Mouse (Mus musculus) hindbrain, postnatal 0 days (tissue): Measurements from ENCODE around the gene Coq8a. TPM values are rescaled to one million over a fixed set of nuclear protein-coding genes. Genes with fewer than 3 reads are reported as not detected.

Source experiments
- ATAC-seq: fragments of 200-750 bp; cut with Nextera tagmentation; 2 replicates; pipeline ENCODE4 v1.8.0; 2017; ENCODE audit warnings: mild to moderate bottlenecking, moderate TSS enrichment, moderate library complexity
- DNase-seq: peaks from one replicate; pipeline ENCODE4 v3.0.0-alpha.2; 2015; ENCODE audit warnings: low spot score
- H3K27ac ChIP-seq: fragments of 300-500 bp; sonication (generic); 2 replicates; pipeline ENCODE4 v1.5.1; 2014; ENCODE audit warnings: mild to moderate bottlenecking
- H3K27me3 ChIP-seq: fragments of 300-500 bp; sonication (generic); 2 replicates; pipeline ENCODE4 v1.6.1; 2014; ENCODE audit warnings: low read length, mixed read lengths; ENCODE audit not compliant: insufficient read depth
- H3K36me3 ChIP-seq: fragments of 300-500 bp; sonication (generic); 2 replicates; pipeline ENCODE4 v1.6.1; 2014; ENCODE audit warnings: low read length, mixed read lengths; ENCODE audit not compliant: insufficient read depth
- H3K4me1 ChIP-seq: fragments of 300-500 bp; sonication (generic); 2 replicates; pipeline ENCODE4 v1.6.1; 2014; ENCODE audit warnings: antibody characterized with exemption, low read length, mixed read lengths; ENCODE audit not compliant: insufficient read depth
- H3K4me2 ChIP-seq: fragments of 300-500 bp; sonication (generic); 2 replicates; pipeline ENCODE4 v1.6.1; 2014; ENCODE audit warnings: low read depth, mild to moderate bottlenecking, low read length, moderate library complexity, mixed read lengths
- H3K4me3 ChIP-seq: fragments of 300-500 bp; sonication (generic); 2 replicates; pipeline ENCODE4 v1.5.1; 2014; ENCODE audit warnings: low read length
- H3K9ac ChIP-seq: fragments of 300-500 bp; sonication (generic); replicated peaks from 2 replicates; pipeline ENCODE4 v1.6.1; 2014; ENCODE audit warnings: mild to moderate bottlenecking, low read length, moderate library complexity, mixed read lengths
- H3K9me3 ChIP-seq: fragments of 300-500 bp; sonication (generic); 2 replicates; pipeline ENCODE4 v1.6.1; 2016; ENCODE audit warnings: low read length, mixed read lengths
- CTCF ChIP-seq: IDR thresholded peaks from 2 replicates; pipeline ENCODE4 v1.5.1; 2016; ENCODE audit warnings: antibody characterized with exemption, control low read depth, low read depth
- WGBS: fragments of 180-500 bp; shearing (Covaris S2); extraction: QIAGEN DNeasy Blood & Tissue Kit; methylation state at CpG from one replicate; pipeline ENCODE4 v1.1.7; 2014; 5-methylcytosine and 5-hydroxymethylcytosine counted together
- polyA plus RNA-seq: library from polyadenylated mRNA; unstranded; fragments of >200 nt; fragmentation: Nextera tagmentation; extraction: Ambion mirVana; gene quantifications from 2 replicates; pipeline ENCODE4 v1.2.1, GENCODE M21; 2015
- total RNA-seq: library from RNA; depleted of rRNA; stranded (reverse); fragments of >200 nt; gene quantifications from 2 replicates; pipeline ENCODE4 v1.2.3, GENCODE M21; 2014

Gene Coq8a
- total and polyA plus RNA-seq, 2 experiments from 2014 or later = 6.0 to 9.2 TPM

GRCm38 (mm10) chr1:180229906-180230305, 30.5 kb upstream of the Coq8a start:
- no peak for ATAC-seq
- H3K27me3 ChIP-seq = no peaks in the 10 kb centered on the region
- H3K27ac ChIP-seq = no peak overlapping the region
- no peak overlapping the region for H3K4me3 ChIP-seq
- no peak overlapping the region for H3K4me2 ChIP-seq
- no peak for TF ChIP-seq CTCF
- H3K9ac ChIP-seq = no peak overlapping the region
- no peak for DNase-seq
- H3K36me3 ChIP-seq = 0 out of 2 replicates have a peak, but pooled peaks cover 4% of the 10 kb centered on the region
- H3K4me1 ChIP-seq = no peaks in the 10 kb centered on the region
- WGBS = 95% methylated on average over 7 of the region's 7 CpGs
- H3K9me3 ChIP-seq = no peaks in the 10 kb centered on the region

- no peak for TF ChIP-seq CTCF
- H3K4me2 ChIP-seq = no peak overlapping the region
- ATAC-seq = no peak
- DNase-seq = no peak
- WGBS = 85% methylated on average over 12 of the region's 12 CpGs
- H3K36me3 ChIP-seq = 0 out of 2 replicates have a peak, but pooled peaks cover 4% of the 10 kb centered on the region
- no peak overlapping the region for H3K27ac ChIP-seq
- no peak overlapping the region for H3K9ac ChIP-seq
- no peaks in the 10 kb centered on the region for H3K4me1 ChIP-seq
- H3K4me3 ChIP-seq = no peak overlapping the region
- no peaks in the 10 kb centered on the region for H3K9me3 ChIP-seq
- H3K27me3 ChIP-seq = no peaks in the 10 kb centered on the region
These were observed 29.5 kb upstream of the Coq8a start for GRCm38 (mm10) chr1:180228854-180229253.

GRCm38 (mm10) chr1:180226766-180227165, 27.4 kb upstream of the Coq8a start:
- no peak overlapping the region for H3K4me2 ChIP-seq
- H3K4me1 ChIP-seq = no peaks in the 10 kb centered on the region
- H3K4me3 ChIP-seq = no peak overlapping the region
- H3K9ac ChIP-seq = no peak overlapping the region
- no peaks in the 10 kb centered on the region for H3K36me3 ChIP-seq
- H3K27me3 ChIP-seq = no peaks in the 10 kb centered on the region
- DNase-seq (no peak), ATAC-seq (0 out of 2 replicates have a peak, but pooled peaks have one; percentile 4)
- H3K27ac ChIP-seq = peak overlapping the region; percentile 43; the same call in 1 of the 2 replicates
- no peak for TF ChIP-seq CTCF
- 80% methylated on average over 3 of the region's 3 CpGs for WGBS
- no peaks in the 10 kb centered on the region for H3K9me3 ChIP-seq

- WGBS = 8% methylated on average over 12 of the region's 12 CpGs
These were observed 26.9 kb upstream of the Coq8a start for GRCm38 (mm10) chr1:180226221-180226713.

GRCm38 (mm10) chr1:180225500-180226220, 26.3 kb upstream of the Coq8a start:
- Histone ChIP-seq H3K4me2 (peak overlapping the region; percentile 61), H3K9me3 (no peaks in the 10 kb centered on the region), H3K9ac (peak overlapping the region; percentile 39), H3K27me3 (no peaks in the 10 kb centered on the region), H3K4me3 (peak overlapping the region; percentile 34), H3K36me3 (no peaks in the 10 kb centered on the region), H3K27ac (peak overlapping the region; percentile 43; the same call in 1 of the 2 replicates), H3K4me1 (no peaks in the 10 kb centered on the region)
- TF ChIP-seq CTCF = no peak
- WGBS = 15% methylated on average over 21 of the region's 21 CpGs
- peak; percentile 74 for DNase-seq
- peak; percentile 86 for ATAC-seq

More at GRCm38 (mm10) chr1:180226221-180226713, 26.9 kb upstream of the Coq8a start:
- Histone ChIP-seq H3K4me1 (no peaks in the 10 kb centered on the region), H3K9me3 (no peaks in the 10 kb centered on the region), H3K36me3 (no peaks in the 10 kb centered on the region), H3K4me2 (peak overlapping the region; percentile 61), H3K4me3 (peak overlapping the region; percentile 34), H3K27ac (peak overlapping the region; percentile 43; the same call in 1 of the 2 replicates), H3K27me3 (no peaks in the 10 kb centered on the region), H3K9ac (peak overlapping the region; percentile 39)
- ATAC-seq (peak; percentile 66), DNase-seq (peak; percentile 33)
- TF ChIP-seq CTCF = peak; percentile 47

GRCm38 (mm10) chr1:180222007-180222406, 22.6 kb upstream of the Coq8a start:
- Histone ChIP-seq H3K4me1 (no peaks in the 10 kb centered on the region), H3K36me3 (no peaks in the 10 kb centered on the region), H3K9ac (no peak overlapping the region), H3K4me3 (no peak overlapping the region), H3K4me2 (no peak overlapping the region), H3K27me3 (no peaks in the 10 kb centered on the region), H3K9me3 (no peaks in the 10 kb centered on the region), H3K27ac (no peak overlapping the region)
- ATAC-seq (no peak), DNase-seq (no peak)
- TF ChIP-seq CTCF = no peak
- 100% methylated on average over 1 of the region's 1 CpGs for WGBS
